Mouse (Mus musculus): ENCODE results near the gene Cyp2c55. TPM values are rescaled to one million over a fixed set of nuclear protein-coding genes. Genes with fewer than 3 reads are reported as not detected.

The Cyp2c55 gene
- total RNA-seq (2021) = under 1 TPM; 0.19 to 0.45 TPM
- long read RNA-seq, experiment 1 = 0 reads
- long read RNA-seq, experiment 2 = 0 reads

GRCm38 (mm10) chr19:39006715-39007114, at the start of gene Cyp2c55:
Cyp2c55 (plus strand) TSS chr19:39007019.
- no peak for DNase-seq (ENCODE audit: low spot score in 2 of 2)

- DNase-seq (ENCODE audit: low spot score in 2 of 2) = no peak
These were observed 36.1 kb upstream of the Cyp2c55 start for GRCm38 (mm10) chr19:38970741-38971140.

GRCm38 (mm10) chr19:38972581-38972980, 34.2 kb upstream of the Cyp2c55 start:
- DNase-seq (ENCODE audit: low spot score in 2 of 2) = no peak

- no peak for DNase-seq (ENCODE audit: low spot score in 2 of 2)
These were observed 33.2 kb upstream of the Cyp2c55 start for GRCm38 (mm10) chr19:38973666-38974065.

GRCm38 (mm10) chr19:38976269-38976668, 30.6 kb upstream of the Cyp2c55 start:
- DNase-seq (ENCODE audit: low spot score in 2 of 2) = no peak

- DNase-seq (ENCODE audit: low spot score in 2 of 2) = peak; percentile 75 to 82
These were observed 24.9 kb upstream of the Cyp2c55 start for GRCm38 (mm10) chr19:38981966-38982365.

GRCm38 (mm10) chr19:38998248-38998647, 8.6 kb upstream of the Cyp2c55 start:
- DNase-seq (ENCODE audit: low spot score in 2 of 2) = no peak

GRCm38 (mm10) chr19:38998676-38999075, 8.1 kb upstream of the Cyp2c55 start:
- DNase-seq (ENCODE audit: low spot score in 2 of 2) = no peak

GRCm38 (mm10) chr19:39005132-39005531, 1.7 kb upstream of the Cyp2c55 start:
- no peak for DNase-seq (ENCODE audit: low spot score in 2 of 2)

GRCm38 (mm10) chr19:39057928-39058327, 51.1 kb downstream of the Cyp2c55 start:
- DNase-seq (ENCODE audit: low spot score in 2 of 2) = no peak

GRCm38 (mm10) chr19:39060719-39061118, 53.9 kb downstream of the Cyp2c55 start, which contains the start of gene Cyp2c65:
Cyp2c65 (plus strand) TSS chr19:39061015.
- no peak for DNase-seq (ENCODE audit: low spot score in 2 of 2)

Small RNAs within 50 kb of the gene (microRNA-seq; reads per million reads assigned to microRNA genes)
- 0 reads per million in 2 experiments for gene Gm23800

Other genes with a start within 250 kb of the Cyp2c55 start
- gene Noc3l, start 187.8 kb upstream of the Cyp2c55 start, total RNA-seq (2021) = 10 to 100 TPM; 14.2 to 15.3 TPM
- 10 to 100 TPM; 12.9 to 13.1 TPM for gene Tbc1d12, start 170.4 kb upstream of the Cyp2c55 start, total RNA-seq (2021)
- 1 to 10 TPM; 2.5 to 3.7 TPM for gene Hells, start 76.1 kb upstream of the Cyp2c55 start, total RNA-seq (2021)
- gene Cyp2c65, start 54.0 kb downstream of the Cyp2c55 start, total RNA-seq (2021) = under 1 TPM in 1 of 2 experiments, not detected in 1; 0.35 TPM
- gene Cyp2c66, start 106.9 kb downstream of the Cyp2c55 start, total RNA-seq (2021) = not detected

Data from left cerebral cortex, adult 18-20 months (tissue).